Mouse (Mus musculus) megakaryocyte, embryonic 14.5 days (primary cell): ENCODE results near the gene Jtb. TPM values are rescaled to one million over a fixed set of nuclear protein-coding genes. Genes with fewer than 3 reads are reported as not detected.

Source experiments
- H3K27me3 ChIP-seq: replicated peaks from 2 replicates; pipeline ENCODE3; 2012; ENCODE audit warnings: inconsistent platforms
- H3K36me3 ChIP-seq: replicated peaks from 2 replicates; pipeline ENCODE3; 2012; ENCODE audit warnings: low read length, inconsistent platforms, mixed read lengths
- H3K4me1 ChIP-seq: 2 replicates; pipeline ENCODE4 v1.6.1; 2012; ENCODE audit warnings: inconsistent platforms
- H3K4me3 ChIP-seq: replicated peaks from 2 replicates; pipeline ENCODE3; 2012; ENCODE audit warnings: moderate library complexity, mild to moderate bottlenecking, inconsistent platforms
- H3K9me3 ChIP-seq: 2 replicates; pipeline ENCODE4 v1.6.1; 2012; ENCODE audit warnings: inconsistent platforms
- FLI1 ChIP-seq: IDR thresholded peaks from 2 replicates; pipeline ENCODE4 v1.6.1; 2012; ENCODE audit warnings: low read length, inconsistent platforms, mixed read lengths
- GATA1 ChIP-seq: IDR thresholded peaks from 3 replicates; pipeline ENCODE4 v1.6.1; 2012; ENCODE audit warnings: mixed read lengths, low read length, inconsistent platforms, borderline replicate concordance
- polyA plus RNA-seq: library from polyadenylated mRNA; stranded (reverse); fragments of >175 nt; gene quantifications from 2 replicates; pipeline ENCODE4 v1.2.3, GENCODE M21; 2012; ENCODE audit warnings: low replicate concordance; ENCODE audit not compliant: insufficient read depth

Jtb gene
- polyA plus RNA-seq, 1 experiment = 132 TPM

- Histone ChIP-seq H3K4me1 (no peaks in the 10 kb centered on the region), H3K27me3 (no peaks in the 10 kb centered on the region), H3K4me3 (no peak overlapping the region), H3K9me3 (no peaks in the 10 kb centered on the region), H3K36me3 (peaks cover 37% of the 10 kb centered on the region)
- no peak for TF ChIP-seq GATA1
- no peak for TF ChIP-seq FLI1
Measured at GRCm38 (mm10) chr3:90284150-90284549, 52.8 kb downstream of the Jtb start.

Other genes with a start within 250 kb of the Jtb start
- gene Hax1, start 232.8 kb upstream of the Jtb start, polyA plus RNA-seq = 10.9 and 58.1 TPM in 2 replicates
- gene 4933434E20Rik, start 180.0 kb upstream of the Jtb start, polyA plus RNA-seq = 1.2 and 10.8 TPM in 2 replicates
- gene Ubap2l, start 179.0 kb upstream of the Jtb start, polyA plus RNA-seq = 119 and 130 TPM in 2 replicates
- 28.7 and 263 TPM in 2 replicates for gene Tpm3, start 158.9 kb upstream of the Jtb start, polyA plus RNA-seq
- not detected in 2 replicates for gene Nup210l, start 127.5 kb upstream of the Jtb start, polyA plus RNA-seq
- gene Rps27, start 17.9 kb upstream of the Jtb start, polyA plus RNA-seq = 120 and 279 TPM in 2 replicates
- gene Rab13, start 17.9 kb upstream of the Jtb start, polyA plus RNA-seq = 7.1 and 45.9 TPM in 2 replicates
- gene Creb3l4, start 11.9 kb downstream of the Jtb start, polyA plus RNA-seq = 0.07 TPM in 1 of 2 replicates, not detected in the other
- gene Slc39a1, start 16.6 kb downstream of the Jtb start, polyA plus RNA-seq = 14.4 and 22.8 TPM in 2 replicates
- 53.7 and 79.0 TPM in 2 replicates for gene Crtc2, start 22.6 kb downstream of the Jtb start, polyA plus RNA-seq
- 41.0 and 105 TPM in 2 replicates for gene Dennd4b, start 33.6 kb downstream of the Jtb start, polyA plus RNA-seq
- 2.8 and 3.2 TPM in 2 replicates for gene Gatad2b, start 61.6 kb downstream of the Jtb start, polyA plus RNA-seq
- 2.3 and 3.1 TPM in 2 replicates for gene Slc27a3, start 158.3 kb downstream of the Jtb start, polyA plus RNA-seq
- 15.5 and 21.9 TPM in 2 replicates for gene Ints3, start 202.0 kb downstream of the Jtb start, polyA plus RNA-seq
- 2.6 TPM in 1 of 2 replicates, not detected in the other for gene Npr1, start 234.3 kb downstream of the Jtb start, polyA plus RNA-seq
- gene Ilf2, start 244.5 kb downstream of the Jtb start, polyA plus RNA-seq = 10.5 TPM in 1 of 2 replicates, not detected in the other